Mouse (Mus musculus) granulocyte monocyte progenitor cell, adult 5-6 weeks (primary cell): Measurements from ENCODE around the gene Troap. TPM values are rescaled to one million over a fixed set of nuclear protein-coding genes. Genes with fewer than 3 reads are reported as not detected.

Source experiments
- ATAC-seq: replicated peaks from 2 replicates; pipeline ENCODE4 v1.8.0; 2016; ENCODE audit warnings: mild to moderate bottlenecking, moderate TSS enrichment, inconsistent platforms; ENCODE audit not compliant: poor library complexity, severe bottlenecking
- total RNA-seq, 2 experiments: library from RNA; stranded (forward) in 1 of 2; stranded (reverse) in 1 of 2; fragments of 200-712, 200-1000 nt in 1 of 2; fragments of >200 nt in 1 of 2; fragmentation: Nextera tagmentation in 1 of 2; gene quantifications; 2 replicates each; pipeline ENCODE4 v1.2.3; 2014 to 2017

Troap gene
- total RNA-seq, 2 experiments from 2014 or later: 21.5 to 44.6 TPM

DNA sequence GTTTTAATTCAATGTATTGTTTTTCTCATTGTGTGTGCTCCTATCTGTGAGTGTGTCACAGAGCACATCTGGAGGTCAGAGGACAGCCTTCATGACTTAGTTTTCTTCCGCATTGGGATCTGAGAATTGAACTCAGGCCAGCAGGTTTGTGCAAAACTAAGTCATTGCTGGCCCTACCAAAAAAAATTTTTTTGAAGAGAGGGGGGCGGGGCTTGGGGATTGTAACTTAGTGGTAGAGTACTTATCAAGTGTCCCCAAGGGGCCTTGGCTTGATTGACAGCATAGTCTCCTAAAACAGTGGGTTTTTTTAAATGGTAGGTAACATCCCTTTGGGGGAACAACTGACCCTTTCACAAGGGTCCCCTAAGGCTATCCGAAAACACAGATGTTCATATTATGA is 36.8 kb downstream of the Troap start:
- no peak for ATAC-seq

DNA sequence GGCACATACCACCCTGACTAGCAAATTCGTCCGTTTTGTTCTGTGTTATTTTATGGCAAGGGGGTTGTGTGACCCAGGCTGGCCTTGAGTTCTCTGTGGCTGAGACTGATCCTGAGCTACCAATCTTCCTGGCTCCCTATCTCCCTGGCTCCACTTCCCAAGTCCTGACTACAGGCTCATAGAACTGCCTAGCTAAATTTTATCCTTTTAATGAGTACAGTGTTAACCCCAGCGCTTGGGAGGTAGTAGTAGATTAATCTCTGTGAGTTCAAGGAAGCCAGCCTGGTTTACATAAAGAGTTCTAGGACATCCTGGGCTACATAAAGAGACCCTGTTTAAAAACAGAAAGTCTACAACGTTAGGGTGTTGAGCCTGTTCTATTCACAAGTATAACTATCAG is 37.4 kb downstream of the Troap start:
- no peak for ATAC-seq

DNA sequence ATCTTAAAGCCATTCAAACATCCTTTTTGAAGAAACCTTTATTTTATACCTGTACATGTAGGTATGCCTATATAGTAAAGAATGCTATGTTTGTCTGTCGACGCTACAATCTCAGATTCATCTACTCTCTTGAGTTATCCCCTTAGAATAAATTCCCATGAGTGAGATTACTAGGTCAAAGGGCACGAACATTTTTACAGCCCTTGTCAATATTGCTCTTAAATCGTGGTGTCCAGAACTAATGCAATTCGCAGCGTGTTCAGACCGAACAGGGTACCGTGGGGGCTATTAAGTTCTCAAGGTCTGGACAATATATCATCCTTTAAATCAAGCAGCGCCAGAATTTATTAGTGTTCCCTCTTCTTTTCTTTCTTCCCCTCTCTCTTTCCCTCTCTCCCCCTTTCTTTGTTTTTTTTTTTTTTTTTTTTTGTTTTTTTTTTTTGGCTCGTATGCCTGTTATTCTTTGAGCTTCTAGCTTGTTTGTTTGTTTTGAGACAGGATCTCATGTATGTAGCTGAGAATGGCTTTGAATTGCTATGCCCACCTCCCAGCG is 38.5 kb downstream of the Troap start:
- ATAC-seq: no peak

DNA sequence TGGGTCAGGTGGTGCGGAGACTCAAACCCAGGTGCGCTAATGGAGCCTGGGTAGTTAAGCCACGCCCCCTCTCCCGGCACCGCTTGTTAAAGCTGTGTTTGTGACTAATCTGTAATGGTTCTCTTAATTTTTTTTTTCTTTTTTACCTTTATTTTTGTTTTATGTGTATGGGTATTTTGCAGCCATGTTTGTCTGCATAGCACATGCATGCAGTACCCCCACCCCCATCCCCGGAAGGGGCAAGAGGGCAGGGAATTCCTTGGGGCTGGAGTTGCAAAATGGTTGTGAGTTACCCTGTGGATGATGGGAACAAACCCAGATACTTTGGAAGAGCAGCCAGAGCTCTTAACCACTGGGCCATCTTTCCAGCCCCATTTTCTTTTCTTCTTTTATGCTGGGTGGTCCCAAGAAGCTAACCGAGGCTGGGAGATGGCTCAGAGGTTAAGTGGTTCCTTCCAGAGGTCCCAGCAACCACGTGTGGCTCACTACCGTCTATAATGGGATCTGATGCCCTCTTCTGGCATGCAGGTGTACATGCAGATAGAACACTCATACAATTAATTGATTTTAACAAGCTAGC is 39.1 kb downstream of the Troap start:
- ATAC-seq: peak; percentile 48

DNA sequence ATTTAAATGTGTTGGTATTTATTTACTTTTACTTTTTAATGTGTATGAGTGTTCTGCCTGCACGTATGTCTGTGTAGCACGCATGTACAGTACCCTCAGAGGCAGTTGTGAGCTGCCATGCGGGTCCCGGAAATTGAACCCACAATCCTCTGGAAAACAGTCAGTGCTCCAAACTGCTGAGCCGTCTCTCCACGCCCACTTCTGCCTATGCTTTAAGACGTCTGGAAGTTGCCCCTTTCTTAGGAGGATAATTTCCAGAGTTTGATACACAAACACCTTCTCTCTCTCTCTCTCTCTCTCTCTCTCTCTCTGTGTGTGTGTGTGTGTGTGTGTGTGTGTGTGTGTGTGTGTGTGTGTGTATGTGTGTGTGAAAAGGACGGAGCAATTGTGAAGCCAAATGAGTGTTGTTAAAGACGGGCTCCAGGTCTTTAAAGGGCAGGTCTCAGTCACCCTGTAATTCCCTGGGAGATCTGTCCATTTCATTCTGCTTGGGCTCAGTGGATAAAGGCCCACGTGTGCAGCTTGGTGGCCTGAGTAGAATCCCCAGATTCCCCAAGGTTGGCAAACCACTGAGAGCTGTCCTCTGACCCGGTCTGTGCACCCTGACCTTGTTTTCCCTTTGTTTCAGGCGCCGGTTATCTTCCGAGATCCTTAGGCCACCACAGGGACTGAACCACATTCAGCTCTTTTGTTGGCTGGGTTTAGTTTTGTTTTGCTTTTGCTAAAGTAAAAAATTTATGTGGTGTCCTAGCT is 40.1 kb downstream of the Troap start:
- no peak for ATAC-seq

DNA sequence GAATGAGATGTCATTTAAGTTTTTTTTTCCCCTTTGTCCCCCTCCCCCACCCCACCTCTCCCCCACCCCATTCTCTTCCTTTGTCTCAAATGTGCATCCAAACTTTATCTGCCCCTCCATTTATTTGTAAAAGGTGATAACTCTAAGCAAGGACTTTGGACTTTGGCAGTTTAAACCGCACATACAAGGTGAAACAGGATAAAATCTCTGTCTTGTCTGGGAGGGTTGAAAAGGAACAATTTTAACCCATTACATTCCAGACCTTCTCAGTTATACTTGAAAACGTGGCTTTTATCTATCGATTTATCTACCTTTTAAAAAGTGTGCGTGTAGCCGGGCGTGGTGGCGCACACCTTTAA is 40.7 kb downstream of the Troap start:
- ATAC-seq: no peak

DNA sequence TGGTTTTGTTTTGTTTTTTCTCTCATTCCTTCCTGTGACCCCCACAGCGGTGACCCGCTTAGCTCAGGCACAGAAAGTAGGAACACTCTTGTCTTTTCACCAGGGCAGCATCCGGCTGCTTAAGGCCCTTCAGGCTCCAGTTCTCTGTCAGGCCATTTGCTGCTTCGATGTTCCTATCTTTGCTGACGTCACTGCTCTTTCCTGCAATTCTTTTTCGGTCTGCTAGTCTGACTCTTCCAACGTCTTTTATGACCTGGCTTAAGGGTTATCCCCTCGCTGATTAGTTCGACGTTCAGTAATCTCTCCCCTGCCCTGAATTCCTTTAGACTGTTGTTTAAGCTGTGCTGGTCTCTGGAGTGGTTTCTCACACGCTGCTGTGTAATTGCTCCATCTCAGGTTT is 42.2 kb downstream of the Troap start:
- no peak for ATAC-seq

DNA sequence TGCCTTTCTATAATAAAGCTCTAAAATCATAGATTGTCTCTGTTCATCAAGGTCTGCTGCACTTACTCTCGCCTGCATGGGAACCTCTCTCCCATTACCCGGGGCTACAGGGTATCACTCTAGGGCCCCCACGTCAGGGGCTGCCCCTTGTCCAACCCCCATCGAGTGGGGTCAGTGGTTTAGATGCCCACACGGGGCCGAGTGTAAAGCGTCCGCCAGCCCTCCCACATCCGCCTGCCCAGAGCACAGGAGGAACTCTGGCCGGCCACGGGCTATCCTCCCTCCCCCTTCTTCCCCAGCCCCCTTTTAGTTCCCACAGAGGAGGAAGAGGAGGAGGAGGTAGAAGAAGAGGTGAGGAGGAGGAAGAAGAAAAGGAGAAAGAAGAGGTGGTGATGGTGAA is 46.4 kb downstream of the Troap start:
- ATAC-seq: no peak; the same call in 1 of the 2 replicates

DNA sequence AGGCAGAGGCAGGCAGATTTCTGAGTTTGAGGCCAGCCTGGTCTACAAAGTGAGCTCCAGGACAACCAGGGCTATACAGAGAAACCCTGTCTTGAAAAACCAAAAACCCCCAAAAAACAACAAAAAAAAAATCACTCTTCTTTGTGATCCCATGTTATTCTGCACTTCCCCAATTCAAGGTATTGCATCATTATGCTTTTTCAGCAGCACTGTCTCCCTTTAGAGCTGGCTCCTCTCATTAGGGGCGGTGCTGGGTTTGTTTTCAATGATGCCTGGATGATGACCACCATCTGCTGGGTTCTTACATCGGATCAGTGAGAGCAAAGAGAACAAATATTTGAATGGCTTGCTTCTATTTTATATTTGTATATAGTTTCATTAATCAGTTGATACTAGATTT is 48.3 kb downstream of the Troap start:
- ATAC-seq: peak; percentile 78

DNA sequence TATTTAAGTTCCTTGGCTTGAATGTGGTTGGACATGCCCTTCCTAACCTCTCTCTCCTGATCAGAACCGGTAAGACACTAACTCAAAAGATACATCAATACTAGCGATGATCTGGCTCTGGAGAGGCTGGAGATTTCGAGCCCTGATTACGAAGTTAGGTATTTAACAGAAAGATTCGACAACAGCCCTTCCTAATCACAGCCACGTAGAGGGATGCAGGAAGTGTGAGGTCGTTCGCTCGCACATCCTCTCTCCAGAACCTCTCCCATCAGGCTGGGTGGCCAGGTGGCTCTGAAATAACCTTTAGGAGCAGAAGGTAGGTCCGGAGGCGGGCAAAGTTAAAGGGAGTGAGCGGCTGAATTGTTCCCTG is 51.3 kb downstream of the Troap start, which contains the start of gene Spats2:
Spats2 (plus strand) TSS at position 206 of the 370 bp plus-strand sequence.
- no peak for ATAC-seq

DNA sequence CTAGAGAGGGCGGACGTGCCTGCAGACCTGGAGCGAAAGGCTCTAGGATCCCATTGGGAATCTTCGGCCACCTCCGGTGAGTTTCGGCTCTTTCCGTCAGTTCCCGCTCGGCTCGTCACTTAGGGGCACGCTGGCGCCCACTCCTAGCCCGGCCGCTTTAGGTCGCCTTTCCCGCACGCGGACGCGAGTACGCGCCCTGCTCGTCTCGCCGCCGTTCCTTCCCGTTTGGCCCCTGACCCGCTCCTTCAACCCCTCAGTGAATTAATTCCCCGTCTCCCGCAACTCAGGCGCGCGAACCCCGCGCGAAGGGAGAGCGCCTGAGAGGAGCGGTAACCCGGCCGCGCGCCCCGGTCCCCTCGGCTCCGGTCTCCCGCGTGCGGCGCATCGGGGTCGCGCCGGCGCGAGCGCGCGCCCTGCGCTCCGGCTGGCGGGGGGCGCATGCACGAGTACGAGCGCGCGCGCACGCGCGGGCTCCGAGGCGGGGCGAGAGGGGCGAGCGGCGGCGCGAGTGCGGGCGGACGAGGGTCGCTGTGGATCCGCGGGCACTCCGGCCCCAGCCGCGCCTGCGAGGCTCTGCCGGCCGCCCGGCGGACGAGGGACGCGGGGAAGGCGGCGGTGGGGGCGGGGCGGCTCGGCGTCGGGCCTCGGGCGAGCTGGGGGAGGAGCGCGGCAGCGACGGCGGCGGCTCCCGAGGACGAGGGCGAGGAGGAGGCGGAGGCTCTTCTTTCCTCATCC is 51.9 kb downstream of the Troap start:
- ATAC-seq: peak; percentile 33

DNA sequence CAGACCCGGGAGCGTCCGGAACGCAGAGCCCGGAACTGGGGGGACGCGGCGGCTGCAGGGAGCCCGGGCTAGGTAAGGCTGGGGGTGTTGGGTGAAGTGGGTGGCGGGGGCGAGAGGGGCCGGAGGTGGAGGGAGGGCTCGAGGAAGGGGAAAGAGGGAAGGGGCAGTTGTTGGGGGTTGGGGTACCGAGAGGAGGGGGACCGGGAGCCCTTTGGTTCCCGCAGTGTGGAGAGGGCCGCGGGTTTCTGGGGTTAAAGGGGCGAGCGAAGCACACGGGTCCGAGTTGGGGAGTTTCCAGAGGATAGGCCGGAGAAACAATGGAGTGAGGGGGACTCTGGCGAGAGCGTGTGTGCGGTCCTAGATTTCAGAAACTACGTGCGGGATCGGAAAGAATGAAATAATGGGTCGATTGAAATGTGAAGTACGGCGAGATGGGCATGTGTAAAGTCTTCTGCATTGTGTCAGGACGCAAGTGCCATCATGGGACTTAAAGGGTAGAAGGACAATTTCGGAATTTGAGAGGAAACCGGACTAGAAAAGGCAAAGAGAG is 52.5 kb downstream of the Troap start:
- ATAC-seq: no peak

DNA sequence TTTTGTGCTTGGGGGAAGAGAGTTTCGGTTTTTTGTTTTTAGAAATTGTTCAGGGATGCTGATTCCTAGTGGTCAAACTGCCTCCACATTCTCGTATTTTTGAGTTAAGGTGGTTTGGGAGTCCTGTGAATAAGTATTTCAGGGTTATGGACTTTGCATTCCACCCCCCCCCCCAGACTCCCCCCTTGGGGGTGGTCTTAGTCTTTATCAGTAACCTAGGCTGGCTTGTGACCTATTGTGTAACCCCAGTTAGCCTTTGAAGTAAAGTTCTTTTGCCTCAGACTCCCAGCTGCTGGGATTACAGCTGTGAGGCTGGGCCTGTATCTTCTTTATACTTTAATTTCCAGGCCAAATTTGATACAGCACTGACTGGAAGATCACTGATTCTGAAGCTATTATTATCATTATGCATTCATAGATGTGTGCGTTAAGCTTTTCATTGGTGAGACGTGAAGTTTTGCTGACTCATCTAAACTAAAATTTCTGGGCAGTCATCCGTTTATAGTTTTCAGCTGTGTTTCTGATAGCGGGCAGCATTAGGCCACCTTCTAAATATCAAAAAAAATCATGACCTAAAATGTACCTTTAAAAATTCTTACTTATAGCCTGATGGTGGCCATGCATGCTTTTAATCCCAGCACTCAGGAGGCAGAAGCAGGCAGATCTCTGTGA is 53.6 kb downstream of the Troap start:
- no peak for ATAC-seq

DNA sequence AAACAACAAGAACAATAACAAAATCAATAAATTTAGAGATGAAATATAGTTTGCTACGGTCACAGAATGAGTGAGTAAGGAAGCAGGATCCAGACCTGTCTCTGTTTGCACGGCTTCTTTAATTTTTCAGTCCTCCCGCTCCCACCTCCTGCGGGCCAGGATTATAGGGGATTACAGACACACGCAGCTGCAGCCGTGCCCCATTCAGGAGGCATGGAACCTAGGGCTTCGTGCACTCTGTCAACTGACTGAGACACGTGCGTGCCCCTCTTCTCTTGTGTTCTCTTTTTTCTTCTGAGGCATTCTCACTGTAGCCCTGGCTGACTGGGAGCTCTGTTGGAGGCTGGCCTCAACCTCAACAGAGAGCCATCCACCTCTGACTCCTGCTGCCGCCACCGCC is 55.1 kb downstream of the Troap start:
- no peak for ATAC-seq

DNA sequence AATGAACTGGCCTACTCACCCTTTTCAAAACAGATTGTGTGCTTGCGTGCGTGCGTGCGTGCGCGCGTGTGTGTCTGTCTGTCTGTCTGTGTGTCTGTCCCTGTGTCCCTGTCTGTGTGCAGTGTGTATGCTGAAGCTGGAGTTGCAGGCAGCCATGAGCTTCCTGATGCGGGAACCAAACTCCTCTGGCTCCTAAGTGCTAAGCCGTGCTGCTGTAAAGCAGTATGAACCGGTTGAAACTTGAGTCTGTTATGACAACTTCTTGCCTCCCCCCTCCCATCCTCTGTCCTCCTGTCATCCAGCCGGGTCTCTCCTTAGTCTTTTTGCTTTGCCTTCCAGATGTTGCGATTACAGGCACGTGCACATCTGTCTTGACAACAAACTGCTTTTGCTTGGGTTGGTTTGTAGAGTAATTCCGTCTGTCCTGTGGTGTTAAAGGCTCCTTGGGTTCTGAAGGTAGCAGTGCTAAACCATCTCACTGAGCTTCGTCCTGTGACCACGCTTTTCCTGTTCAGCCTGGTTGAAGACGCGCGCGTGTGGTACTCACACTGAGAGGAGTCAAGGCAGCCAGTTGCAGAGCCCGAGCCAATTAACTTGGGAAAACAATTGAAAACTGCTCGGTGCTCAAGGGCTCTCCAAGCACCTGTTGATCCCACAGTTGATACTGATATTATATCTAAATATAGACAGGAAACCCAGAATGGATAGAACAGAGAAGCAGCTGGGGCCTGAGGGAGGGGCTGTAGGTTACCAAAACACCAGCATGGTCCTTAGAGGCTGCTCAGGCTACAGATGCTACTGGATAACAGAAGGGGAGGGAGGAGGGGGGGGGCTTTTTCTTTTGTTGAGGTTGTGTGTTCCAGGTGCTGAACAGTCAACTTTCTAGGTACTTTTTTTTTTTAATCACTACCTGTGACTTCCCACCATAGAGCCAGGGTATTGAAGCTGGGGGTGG is 55.9 kb downstream of the Troap start:
- ATAC-seq: no peak
